Mouse (Mus musculus): Measurements from ENCODE around the gene Nrip2. TPM values are rescaled to one million over a fixed set of nuclear protein-coding genes. Genes with fewer than 3 reads are reported as not detected.

The Nrip2 gene
- polyA plus RNA-seq, 1 experiment, result 4.9 TPM

DNA sequence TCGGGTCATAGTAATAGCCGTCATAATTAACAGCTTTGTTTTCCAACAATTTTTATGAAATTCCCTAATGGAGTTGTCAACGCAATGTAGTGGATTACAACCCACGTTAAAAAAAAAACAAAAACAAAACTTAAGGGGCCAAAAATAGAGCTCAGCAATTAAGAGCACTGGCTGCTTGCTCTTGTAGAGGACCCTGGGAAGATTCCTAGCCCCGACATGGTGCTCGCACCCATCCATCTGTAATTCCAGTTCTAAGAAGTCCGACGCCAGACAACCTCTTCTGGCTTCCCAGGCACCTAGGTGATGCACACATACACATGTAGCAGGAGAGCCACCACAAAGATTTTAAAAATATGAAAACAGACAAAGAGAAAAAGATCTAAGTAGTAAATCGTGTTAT is 25.9 kb downstream of the Nrip2 start:
- Histone ChIP-seq H3K27ac (ENCODE audit: insufficient read depth, low read depth, low read length) (peak overlapping the region; percentile 100), H3K4me3 (ENCODE audit: insufficient read depth, low read depth, low read length) (peak overlapping the region; percentile 94), H3K36me3 (ENCODE audit: control insufficient read depth, insufficient read depth, low read length) (no peaks in the 10 kb centered on the region; the same call in 1 of the 2 replicates), H3K4me1 (ENCODE audit: control insufficient read depth, insufficient read depth, low read length) (peaks cover 8% of the 10 kb centered on the region; the same call in 1 of the 2 replicates), H3K27me3 (replicated peaks; ENCODE audit: control insufficient read depth, insufficient read depth, low read length) (no peaks in the 10 kb centered on the region)
- TF ChIP-seq POLR2A (IDR thresholded peaks at IDR 0.05; ENCODE audit: low read depth, low read length), result no peak
- TF ChIP-seq CTCF (conservative IDR thresholded peaks at IDR 0.05; ENCODE audit: insufficient read depth, insufficient read length, low read depth, low read length), result no peak
- no peak for DNase-seq
- 22% methylated on average over 9 of the region's 9 CpGs for WGBS

DNA sequence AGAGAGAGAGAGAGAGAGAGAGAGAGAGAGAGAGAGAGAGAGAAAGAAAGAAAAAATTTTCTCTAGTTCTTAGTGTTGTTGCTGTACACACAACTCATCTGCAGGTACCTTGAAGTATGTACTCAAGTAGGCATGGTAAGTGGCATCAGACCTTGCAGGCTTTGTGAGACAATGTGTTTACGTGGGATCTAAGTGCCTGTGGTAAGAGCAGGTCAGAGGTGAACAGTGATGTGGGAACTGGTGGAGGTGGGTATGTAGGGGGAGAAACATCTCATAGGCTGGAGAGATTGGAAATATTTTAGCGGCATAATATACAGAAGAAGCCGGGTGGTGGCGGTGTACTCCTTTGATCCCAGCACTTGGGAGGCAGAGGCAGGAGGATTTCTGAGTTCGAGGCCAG is 28.5 kb downstream of the Nrip2 start:
- Histone ChIP-seq H3K4me3 (ENCODE audit: insufficient read depth, low read depth, low read length) (no peak overlapping the region), H3K27me3 (replicated peaks; ENCODE audit: control insufficient read depth, insufficient read depth, low read length) (no peaks in the 10 kb centered on the region), H3K4me1 (ENCODE audit: control insufficient read depth, insufficient read depth, low read length) (peaks cover 8% of the 10 kb centered on the region; the same call in 1 of the 2 replicates), H3K36me3 (ENCODE audit: control insufficient read depth, insufficient read depth, low read length) (peaks cover 5% of the 10 kb centered on the region; the same call in 1 of the 2 replicates), H3K27ac (ENCODE audit: insufficient read depth, low read depth, low read length) (no peak overlapping the region)
- no peak for DNase-seq
- no peak for TF ChIP-seq POLR2A (IDR thresholded peaks at IDR 0.05; ENCODE audit: low read depth, low read length)
- TF ChIP-seq CTCF (conservative IDR thresholded peaks at IDR 0.05; ENCODE audit: insufficient read depth, insufficient read length, low read depth, low read length), result no peak
- whole genome bisulfite sequencing, result 92% methylated on average over 5 of the region's 5 CpGs

DNA sequence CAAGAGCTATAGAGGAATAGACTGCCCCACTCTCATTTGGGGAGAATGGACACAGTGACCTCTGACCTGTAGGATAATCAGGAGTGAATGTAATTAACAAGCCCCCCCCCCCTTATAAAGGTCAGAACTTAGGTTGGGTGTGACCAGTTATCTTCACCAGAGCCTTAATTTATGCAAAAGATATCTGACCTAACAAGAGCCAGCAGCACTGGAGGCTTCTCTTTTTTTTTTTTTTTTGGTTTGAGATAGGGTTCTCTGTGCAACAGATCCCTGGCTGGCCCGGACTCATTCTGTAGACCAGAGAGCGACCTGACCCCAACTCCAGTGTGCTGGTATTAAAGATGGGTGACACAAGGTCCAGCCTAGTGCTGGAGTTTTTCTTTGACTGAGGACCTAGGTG is 30.2 kb downstream of the Nrip2 start:
- peaks cover 10% of the 10 kb centered on the region; the same call in 1 of the 2 replicates for H3K36me3 ChIP-seq (ENCODE audit: control insufficient read depth, insufficient read depth, low read length)
- WGBS, result 96% methylated on average over 2 of the region's 2 CpGs
- H3K4me3 ChIP-seq (ENCODE audit: insufficient read depth, low read depth, low read length), result no peak overlapping the region
- H3K27ac ChIP-seq (ENCODE audit: insufficient read depth, low read depth, low read length), result no peak overlapping the region
- peaks cover 6% of the 10 kb centered on the region; the same call in 1 of the 2 replicates for H3K4me1 ChIP-seq (ENCODE audit: control insufficient read depth, insufficient read depth, low read length)
- H3K27me3 ChIP-seq (replicated peaks; ENCODE audit: control insufficient read depth, insufficient read depth, low read length), result no peaks in the 10 kb centered on the region
- TF ChIP-seq CTCF (conservative IDR thresholded peaks at IDR 0.05; ENCODE audit: insufficient read depth, insufficient read length, low read depth, low read length) (no peak), POLR2A (IDR thresholded peaks at IDR 0.05; ENCODE audit: low read depth, low read length) (no peak)
- DNase-seq, result no peak

DNA sequence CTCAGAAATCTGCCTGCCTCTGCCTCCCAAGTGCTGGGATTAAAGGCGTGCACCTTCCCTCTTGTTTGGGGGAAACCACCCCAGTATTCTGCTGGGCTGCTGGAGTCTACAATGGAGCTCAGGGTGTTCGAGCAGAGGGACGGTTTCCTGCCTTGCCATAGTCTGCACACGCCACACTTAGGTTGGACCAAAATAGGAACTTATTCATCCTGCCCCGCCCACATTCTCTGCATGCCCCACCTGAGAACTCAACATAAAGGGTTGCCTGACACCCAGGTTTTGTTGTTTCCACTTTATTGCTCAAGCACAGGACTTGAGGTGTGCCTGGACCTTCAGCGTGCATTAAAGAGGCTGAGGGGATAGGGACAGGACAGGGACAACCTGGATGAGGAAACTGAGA is 30.7 kb downstream of the Nrip2 start:
- no peaks in the 10 kb centered on the region for H3K27me3 ChIP-seq (replicated peaks; ENCODE audit: control insufficient read depth, insufficient read depth, low read length)
- 82% methylated on average over 6 of the region's 6 CpGs for WGBS
- DNase-seq, result no peak
- no peak overlapping the region for H3K27ac ChIP-seq (ENCODE audit: insufficient read depth, low read depth, low read length)
- H3K4me1 ChIP-seq (ENCODE audit: control insufficient read depth, insufficient read depth, low read length), result peaks cover 6% of the 10 kb centered on the region; the same call in 1 of the 2 replicates
- no peak overlapping the region for H3K4me3 ChIP-seq (ENCODE audit: insufficient read depth, low read depth, low read length)
- H3K36me3 ChIP-seq (ENCODE audit: control insufficient read depth, insufficient read depth, low read length), result peaks cover 10% of the 10 kb centered on the region; the same call in 1 of the 2 replicates
- TF ChIP-seq POLR2A (IDR thresholded peaks at IDR 0.05; ENCODE audit: low read depth, low read length) (no peak), CTCF (conservative IDR thresholded peaks at IDR 0.05; ENCODE audit: insufficient read depth, insufficient read length, low read depth, low read length) (no peak)

DNA sequence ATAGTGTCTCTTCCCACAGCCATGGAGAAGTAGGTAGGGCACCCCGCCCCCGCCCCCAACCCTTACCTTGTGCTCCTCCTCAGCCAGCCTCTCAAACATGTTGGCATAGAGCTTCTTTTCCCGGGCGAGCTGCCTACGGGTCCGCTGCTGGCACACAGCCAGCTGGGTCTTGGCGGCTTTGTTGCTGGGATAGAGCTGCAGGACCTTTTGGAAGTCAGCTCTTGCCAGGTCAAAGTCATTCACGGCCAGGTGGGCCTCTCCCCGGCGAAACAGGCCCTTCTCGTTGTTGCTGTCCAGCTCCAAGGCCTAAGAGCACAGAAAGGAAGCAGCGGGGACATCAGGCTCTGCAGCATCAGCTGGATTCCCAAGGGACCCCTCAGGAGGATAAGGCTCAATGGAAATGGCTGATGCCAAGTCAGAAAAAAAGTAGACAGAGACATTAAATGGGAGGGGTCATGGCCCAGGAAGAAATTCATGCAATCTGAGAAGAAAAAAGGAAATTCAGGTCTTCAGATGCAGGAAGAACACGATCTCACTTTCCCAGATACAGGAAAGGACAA is 33.3 kb downstream of the Nrip2 start:
- no peak for TF ChIP-seq POLR2A (IDR thresholded peaks at IDR 0.05; ENCODE audit: low read depth, low read length)
- no peak for TF ChIP-seq CTCF (conservative IDR thresholded peaks at IDR 0.05; ENCODE audit: insufficient read depth, insufficient read length, low read depth, low read length)
- H3K27me3 ChIP-seq (replicated peaks; ENCODE audit: control insufficient read depth, insufficient read depth, low read length), result no peaks in the 10 kb centered on the region
- no peak overlapping the region for H3K4me3 ChIP-seq (ENCODE audit: insufficient read depth, low read depth, low read length)
- peak; percentile 50 for DNase-seq
- peaks cover 10% of the 10 kb centered on the region; the same call in 1 of the 2 replicates for H3K36me3 ChIP-seq (ENCODE audit: control insufficient read depth, insufficient read depth, low read length)
- H3K27ac ChIP-seq (ENCODE audit: insufficient read depth, low read depth, low read length), result no peak overlapping the region
- peaks cover 6% of the 10 kb centered on the region; the same call in 1 of the 2 replicates for H3K4me1 ChIP-seq (ENCODE audit: control insufficient read depth, insufficient read depth, low read length)
- WGBS, result 57% methylated on average over 13 of the region's 13 CpGs

DNA sequence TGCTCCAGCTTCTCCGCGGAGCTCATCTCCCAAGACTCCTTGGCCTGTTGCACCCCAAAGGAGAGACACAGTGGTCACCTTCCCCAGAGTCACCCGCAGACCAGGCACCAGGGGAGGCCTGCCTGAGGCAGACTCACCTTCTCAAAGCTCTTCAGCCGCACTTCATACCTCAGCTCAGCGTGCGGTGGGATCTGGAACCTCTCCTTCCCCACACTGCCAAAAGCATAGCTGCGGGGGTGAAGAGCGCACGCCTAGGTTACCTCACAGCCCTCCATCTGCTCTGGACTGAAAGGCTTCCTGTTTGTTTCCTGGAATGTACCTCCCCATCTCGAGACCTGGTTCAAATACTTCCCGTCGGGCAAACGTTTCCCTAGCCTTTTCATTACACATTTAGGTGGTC is 34.5 kb downstream of the Nrip2 start:
- TF ChIP-seq POLR2A (IDR thresholded peaks at IDR 0.05; ENCODE audit: low read depth, low read length) (no peak), CTCF (conservative IDR thresholded peaks at IDR 0.05; ENCODE audit: insufficient read depth, insufficient read length, low read depth, low read length) (no peak)
- Histone ChIP-seq H3K27me3 (replicated peaks; ENCODE audit: control insufficient read depth, insufficient read depth, low read length) (no peaks in the 10 kb centered on the region), H3K27ac (ENCODE audit: insufficient read depth, low read depth, low read length) (no peak overlapping the region), H3K4me3 (ENCODE audit: insufficient read depth, low read depth, low read length) (no peak overlapping the region), H3K4me1 (ENCODE audit: control insufficient read depth, insufficient read depth, low read length) (peaks cover 6% of the 10 kb centered on the region; the same call in 1 of the 2 replicates), H3K36me3 (ENCODE audit: control insufficient read depth, insufficient read depth, low read length) (peaks cover 10% of the 10 kb centered on the region; the same call in 1 of the 2 replicates)
- DNase-seq, result no peak
- 89% methylated on average over 13 of the region's 13 CpGs for WGBS

DNA sequence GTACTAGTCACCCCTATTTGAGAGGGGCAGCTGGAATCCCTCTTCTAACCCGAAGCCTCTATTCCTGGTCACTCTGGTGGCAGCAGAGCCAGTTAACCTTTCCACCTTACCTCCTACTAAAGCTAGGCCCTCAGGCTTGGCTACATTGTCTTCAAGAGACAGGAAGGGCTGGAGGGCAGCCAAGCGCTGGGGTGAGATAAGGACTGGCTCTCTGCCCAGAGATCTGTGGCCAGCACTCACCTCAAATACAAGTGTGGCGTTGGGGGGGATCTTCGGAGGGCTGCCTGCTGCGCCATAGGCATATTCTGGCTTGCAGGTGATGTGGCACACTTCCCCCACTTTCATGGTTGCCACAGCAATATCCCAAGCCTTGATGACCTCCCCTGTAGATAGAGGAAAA is 36.4 kb downstream of the Nrip2 start:
- no peaks in the 10 kb centered on the region for H3K27me3 ChIP-seq (replicated peaks; ENCODE audit: control insufficient read depth, insufficient read depth, low read length)
- peaks cover 10% of the 10 kb centered on the region; the same call in 1 of the 2 replicates for H3K36me3 ChIP-seq (ENCODE audit: control insufficient read depth, insufficient read depth, low read length)
- no peak overlapping the region for H3K4me3 ChIP-seq (ENCODE audit: insufficient read depth, low read depth, low read length)
- H3K4me1 ChIP-seq (ENCODE audit: control insufficient read depth, insufficient read depth, low read length), result peaks cover 6% of the 10 kb centered on the region
- WGBS, result 20% methylated on average over 5 of the region's 5 CpGs
- H3K27ac ChIP-seq (ENCODE audit: insufficient read depth, low read depth, low read length), result no peak overlapping the region
- peak; percentile 94 for DNase-seq
- TF ChIP-seq POLR2A (IDR thresholded peaks at IDR 0.05; ENCODE audit: low read depth, low read length), result no peak
- TF ChIP-seq CTCF (conservative IDR thresholded peaks at IDR 0.05; ENCODE audit: insufficient read depth, insufficient read length, low read depth, low read length), result no peak
